Mouse (Mus musculus) fibroblast of lung, adult 2 months (primary cell): ENCODE measurements around the gene Smg5.
A peak's percentile ranks its signal among the peaks of the same experiment; 100 is the strongest.

Experiments
- DNase-seq: peaks from one replicate; pipeline ENCODE4 v3.0.0-alpha.2; 2011; ENCODE audit warnings: low read depth

Gene Smg5

DNA sequence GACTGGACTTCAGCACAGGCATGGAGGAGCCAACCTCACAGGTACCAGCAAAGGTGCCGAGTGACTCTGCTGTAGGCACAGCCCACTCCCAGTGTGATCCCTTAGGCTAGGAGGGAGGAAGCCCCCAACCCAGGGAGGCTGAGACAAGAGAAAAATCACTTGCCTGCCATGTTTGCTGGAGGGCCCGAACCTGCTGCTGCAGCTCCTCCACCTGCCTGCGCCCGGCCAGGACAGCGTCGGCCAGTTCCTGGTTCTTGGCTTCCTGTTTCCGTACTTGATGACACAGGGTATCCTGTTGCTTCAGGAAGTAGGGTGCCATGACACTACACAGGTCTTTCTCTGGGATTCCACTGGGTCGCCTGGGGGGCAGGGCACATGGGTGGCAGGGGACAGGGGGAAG lies 59.7 kb downstream of the Smg5 start:
- DNase-seq: no peak

DNA sequence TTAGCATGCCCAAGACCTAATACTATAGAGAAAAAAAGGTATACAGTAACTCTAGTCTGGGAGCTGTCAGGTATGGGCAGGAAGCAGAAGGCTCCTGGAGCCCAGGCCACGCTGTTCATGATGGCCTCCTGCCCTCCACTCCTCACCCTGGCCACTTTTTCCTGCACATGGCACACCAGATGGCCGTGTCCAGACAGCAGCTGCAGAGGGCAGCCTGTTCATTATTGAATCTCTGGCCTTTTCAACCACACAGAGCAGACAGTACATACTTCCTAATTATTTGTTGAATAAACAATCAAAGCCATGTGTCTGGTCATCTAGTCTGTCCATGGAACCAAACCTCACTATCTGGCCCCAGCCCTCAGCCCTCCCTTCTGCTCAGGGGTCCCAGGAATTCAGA lies 62.6 kb downstream of the Smg5 start:
- DNase-seq: no peak

DNA sequence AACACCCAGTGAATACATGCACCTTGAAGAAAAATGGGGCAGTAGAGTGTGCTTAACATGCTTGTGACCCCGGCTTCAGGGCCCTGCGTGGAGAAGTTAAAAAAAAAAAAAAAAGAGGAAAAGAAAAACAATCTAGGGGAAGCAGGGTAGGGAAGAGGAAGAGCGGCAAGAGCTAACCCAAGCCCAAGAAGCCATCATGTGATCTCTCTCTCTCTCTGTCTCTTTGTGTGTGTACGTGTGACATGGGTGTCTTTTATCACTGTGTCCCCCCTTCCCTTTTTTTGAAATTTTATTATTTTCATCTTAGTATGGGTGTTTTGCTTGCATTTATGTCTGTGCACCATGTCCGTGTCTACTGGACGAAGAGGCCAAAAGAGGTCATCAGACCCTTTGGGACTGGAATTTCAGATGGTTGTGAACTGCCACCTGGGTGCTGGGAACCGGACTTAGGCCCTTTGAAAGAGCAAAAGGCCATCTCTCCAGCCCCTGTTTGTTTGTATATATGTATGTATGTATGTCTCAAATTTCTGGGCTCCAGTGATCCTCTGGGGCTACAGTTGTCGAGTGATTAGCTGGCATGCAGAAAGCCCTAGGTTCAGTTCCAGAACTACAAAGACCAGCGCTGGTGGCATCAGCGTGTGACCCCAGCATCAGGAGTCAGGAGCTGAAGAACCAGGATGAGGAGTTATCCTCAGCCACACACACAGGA lies 67.6 kb downstream of the Smg5 start:
- no peak for DNase-seq

DNA sequence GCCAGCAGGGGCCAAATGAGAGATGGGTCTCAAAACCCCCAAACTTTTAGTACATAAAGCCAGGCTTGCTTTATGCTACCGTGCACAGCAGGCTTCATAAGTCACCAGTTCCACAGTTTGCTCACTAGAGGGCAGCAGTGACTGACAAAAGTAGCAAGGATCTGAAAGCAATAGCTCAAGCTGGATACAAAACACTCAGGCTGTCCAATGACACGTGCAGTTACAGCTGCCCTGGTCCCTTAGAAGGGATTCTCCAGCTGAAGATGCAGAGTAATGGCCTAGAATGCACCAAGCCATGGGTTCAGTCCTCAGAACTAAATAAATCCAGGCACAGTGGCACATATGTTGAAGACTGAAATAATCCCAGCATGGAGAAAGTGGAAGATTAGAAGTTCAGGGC lies 71.0 kb downstream of the Smg5 start:
- peak; percentile 52 for DNase-seq

DNA sequence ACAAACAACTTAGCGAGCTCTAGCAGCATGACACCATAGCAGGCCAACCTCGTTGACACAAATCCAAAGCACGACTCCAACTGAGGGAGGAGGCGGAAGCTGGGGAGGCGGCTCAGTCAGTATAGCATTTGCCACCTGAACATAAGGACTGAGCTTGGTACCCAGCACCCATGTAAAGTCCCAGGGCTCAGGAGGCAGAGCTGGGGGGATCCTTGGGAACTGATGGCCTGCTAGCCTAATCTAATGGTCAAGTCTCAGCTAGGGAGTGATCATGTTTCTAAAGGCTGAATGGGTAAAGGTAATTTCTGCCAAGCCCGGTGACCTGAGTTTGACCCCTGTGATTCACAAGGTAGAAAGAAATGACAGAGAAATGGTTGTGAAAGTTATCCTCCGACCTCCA lies 71.5 kb downstream of the Smg5 start:
- DNase-seq: no peak

DNA sequence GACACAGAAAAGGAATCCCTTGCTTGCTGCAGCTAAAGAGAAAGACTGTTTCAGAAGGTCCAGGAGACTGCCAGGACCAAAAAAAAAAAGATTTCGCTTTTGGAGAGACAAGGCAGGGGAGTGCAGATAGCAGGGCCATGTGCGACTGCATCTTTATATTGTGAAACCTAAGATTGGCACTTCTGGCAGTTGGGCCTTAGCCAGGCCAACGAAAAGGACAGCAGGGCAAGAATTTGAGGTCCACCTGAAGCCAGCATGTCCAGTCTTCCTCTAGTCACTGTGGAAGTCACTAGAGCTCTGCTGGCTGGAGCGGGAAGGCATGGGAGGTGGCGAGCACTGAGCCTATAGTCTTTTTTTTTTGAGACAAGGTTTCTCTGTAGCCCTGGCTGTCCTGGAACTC lies 72.9 kb downstream of the Smg5 start:
- DNase-seq: no peak

DNA sequence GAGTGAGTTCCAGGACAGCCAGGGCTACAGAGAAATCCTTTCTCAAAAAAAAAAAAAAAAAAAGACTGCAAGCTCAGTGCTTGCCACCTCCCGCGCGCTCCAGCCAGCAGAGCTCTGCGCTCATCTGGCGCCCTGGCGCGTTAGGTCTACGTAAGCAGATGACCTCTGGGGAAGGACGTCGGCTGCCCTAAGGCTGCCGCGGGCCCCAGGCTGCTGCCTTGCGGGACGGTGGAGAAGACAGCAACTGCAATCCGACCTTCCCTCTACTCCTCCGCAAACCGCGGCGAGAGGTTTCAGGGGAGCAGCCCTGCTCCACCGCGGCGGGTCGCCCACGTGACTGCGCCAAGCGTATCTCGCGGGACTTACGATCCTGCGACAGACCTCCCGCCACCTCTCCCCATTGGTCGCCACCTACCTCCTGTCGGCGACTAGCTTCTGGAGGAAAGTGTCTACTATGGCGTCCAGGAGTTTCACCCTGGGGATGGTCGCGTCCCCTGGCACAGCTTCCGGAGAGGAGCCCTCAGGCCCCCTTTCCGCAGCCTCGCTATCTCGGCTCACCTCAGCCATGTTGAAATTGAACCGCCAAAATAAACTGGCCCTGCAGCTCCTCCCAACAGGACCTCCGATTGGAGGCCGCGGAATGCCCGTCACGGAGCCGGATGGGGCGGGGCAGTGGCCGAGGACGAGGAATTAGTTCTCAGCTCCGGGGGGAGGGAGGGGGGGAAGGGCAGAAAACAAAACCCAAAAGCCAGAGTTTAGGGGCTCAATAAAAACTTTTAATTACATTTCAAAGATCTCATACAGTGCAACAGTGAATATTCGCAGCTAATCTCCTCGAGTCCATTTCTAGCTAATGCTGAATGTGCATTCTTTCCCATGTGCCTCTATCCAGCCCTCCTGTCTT lies 73.9 kb downstream of the Smg5 start, which contains the start of gene Pmf1:
Pmf1 (minus strand) TSS at position 591 of the 904 bp plus-strand sequence.
- DNase-seq: peak; percentile 90

DNA sequence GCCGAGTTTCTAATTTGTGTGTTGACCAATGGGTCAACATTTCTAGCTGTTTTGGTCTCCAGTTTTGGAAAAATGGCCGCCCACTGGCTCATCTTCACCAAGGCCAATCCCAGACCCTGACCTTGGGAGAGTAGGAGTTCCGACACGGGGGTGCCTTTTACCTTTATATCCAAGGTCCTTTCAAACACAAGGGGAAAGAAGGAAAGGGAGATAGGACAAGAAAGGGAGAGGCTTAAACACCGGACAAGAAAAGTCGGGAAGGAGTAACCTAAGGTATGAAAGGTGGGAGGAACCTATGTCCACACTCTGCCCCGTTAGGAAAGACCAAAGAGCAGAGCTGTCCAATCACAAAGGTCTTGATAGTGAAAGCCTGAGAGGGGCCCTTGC lies 74.6 kb downstream of the Smg5 start:
- no peak for DNase-seq

DNA sequence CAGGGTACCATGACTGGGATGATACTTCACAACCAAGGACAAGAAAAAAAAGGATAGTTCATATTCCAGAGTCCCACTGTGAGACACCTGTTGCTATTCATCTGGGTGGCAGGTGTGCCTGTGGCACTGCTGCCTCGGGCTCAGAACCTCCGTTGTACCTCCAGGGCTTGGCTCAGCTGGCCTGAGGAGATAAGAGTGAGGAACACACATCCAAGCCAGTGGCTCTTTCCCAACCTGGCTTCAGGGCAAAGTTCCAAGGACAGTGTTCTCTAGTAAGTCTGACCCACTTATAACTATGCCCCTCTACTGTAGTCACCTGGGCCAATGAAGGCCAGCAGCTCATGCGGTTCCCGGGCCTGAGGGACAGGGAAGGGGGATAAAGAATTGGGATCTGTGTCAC lies 75.6 kb downstream of the Smg5 start:
- DNase-seq: no peak
